Mouse (Mus musculus) hindbrain, embryonic 12.5 days (tissue): Measurements from ENCODE around the gene Pfn2. TPM values are rescaled to one million over a fixed set of nuclear protein-coding genes. Genes with fewer than 3 reads are reported as not detected.
A peak's percentile ranks its signal among the peaks of the same experiment; 100 is the strongest.
"Not testable (repeated sequence)": the region's sequence is repeated elsewhere in the genome, so short reads cannot be mapped to it uniquely, and the experiment has no call there.

Source experiments
- ATAC-seq: fragments of 200-750 bp; cut with Nextera tagmentation; 2 replicates; pipeline ENCODE4 v1.8.0; 2017; ENCODE audit warnings: moderate TSS enrichment; ENCODE audit not compliant: low FRiP score
- H3K27ac ChIP-seq: fragments of 300-500 bp; sonication (generic); 2 replicates; pipeline ENCODE4 v1.5.1; 2016; ENCODE audit warnings: mild to moderate bottlenecking
- H3K27me3 ChIP-seq: fragments of 300-500 bp; sonication (generic); 2 replicates; pipeline ENCODE4 v1.6.1; 2016; ENCODE audit warnings: mild to moderate bottlenecking
- H3K36me3 ChIP-seq: fragments of 300-500 bp; sonication (generic); 2 replicates; pipeline ENCODE4 v1.6.1; 2016; ENCODE audit warnings: mild to moderate bottlenecking
- H3K4me1 ChIP-seq: fragments of 300-500 bp; sonication (generic); 2 replicates; pipeline ENCODE4 v1.6.1; 2016
- H3K4me2 ChIP-seq: fragments of 300-500 bp; sonication (generic); replicated peaks from 2 replicates; pipeline ENCODE4 v1.6.1; 2016; ENCODE audit warnings: mild to moderate bottlenecking
- H3K4me3 ChIP-seq: fragments of 300-500 bp; sonication (generic); 2 replicates; pipeline ENCODE4 v1.5.1; 2016; ENCODE audit warnings: mild to moderate bottlenecking
- H3K9ac ChIP-seq: fragments of 300-500 bp; sonication (generic); 2 replicates; pipeline ENCODE4 v1.6.1; 2016; ENCODE audit warnings: mild to moderate bottlenecking, moderate library complexity
- H3K9me3 ChIP-seq: fragments of 300-500 bp; sonication (generic); replicated peaks from 2 replicates; pipeline ENCODE4 v1.6.1; 2016; ENCODE audit warnings: mild to moderate bottlenecking
- WGBS: fragments of 180-500 bp; shearing (Covaris S2); methylation state at CpG from one replicate; pipeline ENCODE4 v1.1.7; 2016; 5-methylcytosine and 5-hydroxymethylcytosine counted together
- polyA plus RNA-seq: library from polyadenylated mRNA; unstranded; fragments of >200 nt; fragmentation: Nextera tagmentation; extraction: Ambion mirVana; gene quantifications from 2 replicates; pipeline ENCODE4 v1.2.1, GENCODE M21; 2016

The Pfn2 gene
- polyA plus RNA-seq: 402 and 407 TPM in 2 replicates

DNA sequence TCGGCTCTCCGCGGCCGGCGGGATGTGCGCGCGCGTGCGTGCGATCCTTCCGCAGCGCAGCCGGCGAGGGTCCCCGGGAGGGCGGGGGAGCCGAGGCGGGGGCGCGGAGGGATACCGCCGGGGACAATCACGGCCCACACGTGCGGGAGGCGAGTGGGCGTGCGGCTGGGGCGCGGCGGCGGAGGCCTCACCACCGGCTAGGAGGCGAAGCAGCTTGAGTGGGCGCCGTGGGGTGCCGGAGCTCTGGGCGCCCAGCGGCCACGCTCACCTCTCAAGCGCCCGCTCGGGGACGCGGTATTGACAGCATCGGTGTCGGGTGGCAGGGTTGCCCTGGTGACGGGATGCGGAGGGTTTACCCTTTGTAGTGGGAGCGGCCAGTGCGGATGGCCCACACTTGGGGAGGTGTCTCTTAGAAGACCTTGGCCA lies at the start of gene Pfn2:
TSS of gene Pfn2 (minus strand) at position 320 of the 426 bp plus-strand sequence.
- H3K36me3 ChIP-seq: peaks cover 9% of the 10 kb centered on the region
- H3K27me3 ChIP-seq: no peaks in the 10 kb centered on the region
- ATAC-seq: peak; percentile 90
- H3K9me3 ChIP-seq: no peaks in the 10 kb centered on the region
- peaks cover 12% of the 10 kb centered on the region for H3K4me1 ChIP-seq
- peak within 1 kb of the TSS; percentile 94 for H3K4me3 ChIP-seq
- under 1% methylated on average over 41 of the region's 52 CpGs for WGBS
- peak within 1 kb of the TSS; percentile 53 for H3K4me2 ChIP-seq
- H3K9ac ChIP-seq: peak within 1 kb of the TSS; percentile 98
- peak within 1 kb of the TSS; percentile 100 for H3K27ac ChIP-seq

DNA sequence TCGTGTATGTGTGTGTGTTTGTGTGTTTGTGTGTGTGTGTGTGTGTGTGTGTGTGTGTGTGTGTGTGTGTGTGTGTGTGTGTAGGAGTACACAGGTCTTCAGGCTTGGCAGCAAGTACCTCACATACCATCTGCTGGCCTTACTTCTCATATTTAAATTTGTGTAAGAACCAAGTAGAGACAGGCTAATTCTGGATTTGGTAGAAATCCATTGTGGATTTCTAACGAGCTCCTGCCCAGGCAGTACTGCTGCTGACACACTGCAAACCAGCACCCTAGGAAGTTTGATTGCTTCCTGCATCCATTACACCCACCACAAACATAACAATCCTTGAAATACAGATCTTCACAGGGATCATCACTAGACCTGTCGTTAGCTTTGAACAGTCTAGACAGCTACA lies 35.1 kb upstream of the Pfn2 start:
- 82% methylated on average over 3 of the region's 3 CpGs for WGBS
- Histone ChIP-seq H3K27ac (no peak overlapping the region), H3K36me3 (no peaks in the 10 kb centered on the region), H3K27me3 (no peaks in the 10 kb centered on the region), H3K9me3 (no peaks in the 10 kb centered on the region), H3K4me2 (no peak overlapping the region), H3K4me3 (no peak overlapping the region), H3K9ac (no peak overlapping the region), H3K4me1 (no peaks in the 10 kb centered on the region)
- no peak for ATAC-seq

DNA sequence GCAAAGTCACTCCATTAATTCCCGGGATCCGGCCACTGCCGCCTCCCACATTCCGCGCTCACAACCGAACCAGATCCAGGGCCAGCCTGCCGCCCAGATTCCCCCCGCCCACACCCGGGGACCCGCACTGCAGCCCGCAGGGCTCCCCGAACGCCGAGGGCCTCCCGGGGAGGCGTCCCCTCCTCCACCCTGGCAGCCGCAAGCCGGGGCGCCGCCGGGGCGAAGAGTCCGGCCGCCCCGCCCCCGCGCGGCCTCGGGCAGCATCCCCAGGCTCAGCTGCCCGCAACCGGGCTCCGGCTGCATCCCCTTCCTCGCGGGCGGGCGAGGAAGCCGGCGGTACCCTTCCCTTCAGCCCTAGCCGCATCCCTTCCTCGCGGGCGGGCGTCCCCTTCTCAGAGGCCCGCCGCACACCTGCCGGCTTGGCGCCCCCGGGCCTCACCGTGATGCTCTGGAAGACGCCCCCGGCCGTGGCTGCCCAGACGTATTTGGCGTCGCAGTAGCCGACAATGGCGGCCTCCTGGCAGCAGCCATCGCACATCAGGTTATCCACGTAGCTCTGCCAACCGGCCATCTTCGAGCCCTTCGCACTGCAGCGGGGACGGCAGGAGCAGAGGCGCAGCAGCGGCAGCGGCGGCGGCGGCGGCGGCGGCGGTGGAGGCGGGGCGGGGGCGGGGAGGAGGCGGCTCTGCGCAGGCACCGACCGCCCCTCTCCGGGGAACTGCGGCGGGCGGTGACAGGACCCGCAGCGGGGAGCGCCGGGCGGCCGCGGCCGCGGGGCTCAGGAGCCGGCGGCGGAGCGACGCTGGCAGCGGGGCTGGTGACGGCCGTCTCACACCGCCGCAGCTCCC lies 743 bp downstream of the Pfn2 start:
- Histone ChIP-seq H3K9ac (peak overlapping the region; percentile 98), H3K27ac (peak overlapping the region; percentile 100), H3K36me3 (peaks cover 16% of the 10 kb centered on the region), H3K4me3 (peak overlapping the region; percentile 94), H3K27me3 (no peaks in the 10 kb centered on the region), H3K4me1 (peaks cover 12% of the 10 kb centered on the region), H3K9me3 (no peaks in the 10 kb centered on the region), H3K4me2 (peak overlapping the region; percentile 53)
- WGBS: under 1% methylated on average over 67 of the region's 104 CpGs
- peak; percentile 83 for ATAC-seq

DNA sequence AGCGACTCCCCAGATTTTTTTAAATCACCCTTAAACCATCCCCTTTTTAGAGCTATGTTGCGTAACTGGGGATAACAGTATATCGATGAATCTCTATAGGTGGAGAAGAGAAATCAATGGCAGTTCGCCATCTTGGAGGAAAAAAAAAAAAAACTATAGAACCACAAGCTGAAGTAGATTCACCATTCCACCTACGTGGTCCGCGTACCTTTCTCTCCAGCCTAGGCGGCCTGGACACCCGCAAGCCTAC lies 1.3 kb downstream of the Pfn2 start:
- Histone ChIP-seq H3K27me3 (no peaks in the 10 kb centered on the region), H3K9me3 (no peaks in the 10 kb centered on the region), H3K4me2 (peak overlapping the region; percentile 53), H3K9ac (peak overlapping the region; percentile 98), H3K27ac (peak overlapping the region; percentile 100), H3K4me3 (peak overlapping the region; percentile 94), H3K36me3 (peaks cover 20% of the 10 kb centered on the region), H3K4me1 (peaks cover 12% of the 10 kb centered on the region)
- under 1% methylated on average over 9 of the region's 9 CpGs for WGBS
- ATAC-seq: no peak

DNA sequence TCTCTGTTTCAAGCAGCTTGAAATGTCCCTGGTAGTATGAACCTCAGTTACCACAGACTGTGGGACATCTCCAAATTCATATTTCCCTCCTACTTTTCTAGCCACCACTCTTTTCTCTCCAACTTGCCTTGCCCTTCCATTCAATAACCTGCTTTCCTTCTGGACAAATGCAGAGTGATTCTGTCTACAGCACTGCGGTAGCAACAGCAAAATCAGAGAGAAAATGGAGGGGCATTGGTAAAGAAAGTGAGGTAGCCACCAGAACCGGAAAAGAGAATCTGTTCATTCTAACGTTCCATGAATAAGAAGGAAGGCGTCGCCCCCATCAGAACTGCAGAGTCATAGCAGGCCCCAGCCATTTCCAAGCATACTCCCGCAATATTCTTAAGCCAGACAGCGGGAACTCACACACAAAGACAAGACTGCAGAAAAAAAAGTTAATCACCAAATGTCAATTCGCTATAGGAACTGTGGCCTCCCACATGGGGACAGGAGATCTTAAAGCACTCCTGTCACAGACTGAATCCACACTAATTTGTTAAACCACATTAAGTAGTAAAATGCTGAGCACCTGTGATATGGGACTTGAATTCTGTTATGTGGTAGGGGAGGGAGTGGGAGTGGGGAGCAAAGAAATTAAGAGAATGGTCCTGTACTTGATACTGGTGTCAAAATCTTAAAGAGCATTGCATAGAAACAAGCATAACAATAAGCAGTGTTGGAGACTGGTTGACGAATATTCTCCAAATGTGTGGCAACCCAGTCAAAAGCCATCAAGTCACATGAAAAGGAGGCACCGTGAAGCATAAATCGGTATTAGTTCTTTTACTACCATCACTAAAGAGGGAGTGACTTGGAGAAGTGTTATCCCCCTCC lies 1.9 kb downstream of the Pfn2 start:
- Histone ChIP-seq H3K27ac (peak overlapping the region; percentile 100), H3K9ac (peak overlapping the region; percentile 98), H3K36me3 (peaks cover 25% of the 10 kb centered on the region), H3K27me3 (no peaks in the 10 kb centered on the region), H3K4me3 (peak overlapping the region; percentile 94), H3K4me2 (peak overlapping the region; percentile 53), H3K9me3 (no peaks in the 10 kb centered on the region), H3K4me1 (peaks cover 12% of the 10 kb centered on the region)
- 12% methylated on average over 11 of the region's 11 CpGs for WGBS
- no peak for ATAC-seq

DNA sequence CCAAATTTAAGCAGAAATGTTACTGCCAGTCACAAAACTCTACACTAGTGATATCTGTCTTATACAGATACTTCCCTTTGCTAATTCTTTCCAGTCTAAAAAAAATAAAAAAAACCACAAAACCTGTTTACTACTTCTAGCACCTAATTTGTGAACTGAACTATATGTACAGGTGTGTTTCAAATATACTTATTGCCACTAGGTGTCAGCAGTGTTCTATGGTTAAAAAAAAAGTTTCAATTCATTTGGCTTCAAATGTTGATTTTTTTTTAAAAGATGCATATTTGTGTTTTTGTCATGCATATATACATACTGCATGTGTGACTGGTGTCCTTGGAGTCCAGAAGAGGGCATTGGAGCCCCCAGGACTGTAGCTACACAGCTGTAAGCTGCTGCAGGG lies 4.1 kb downstream of the Pfn2 start:
- Histone ChIP-seq H3K4me1 (peaks cover 12% of the 10 kb centered on the region), H3K27ac (no peak overlapping the region), H3K9ac (no peak overlapping the region), H3K27me3 (no peaks in the 10 kb centered on the region), H3K9me3 (no peaks in the 10 kb centered on the region), H3K4me2 (no peak overlapping the region), H3K4me3 (no peak overlapping the region), H3K36me3 (peaks cover 38% of the 10 kb centered on the region)
- ATAC-seq: no peak

DNA sequence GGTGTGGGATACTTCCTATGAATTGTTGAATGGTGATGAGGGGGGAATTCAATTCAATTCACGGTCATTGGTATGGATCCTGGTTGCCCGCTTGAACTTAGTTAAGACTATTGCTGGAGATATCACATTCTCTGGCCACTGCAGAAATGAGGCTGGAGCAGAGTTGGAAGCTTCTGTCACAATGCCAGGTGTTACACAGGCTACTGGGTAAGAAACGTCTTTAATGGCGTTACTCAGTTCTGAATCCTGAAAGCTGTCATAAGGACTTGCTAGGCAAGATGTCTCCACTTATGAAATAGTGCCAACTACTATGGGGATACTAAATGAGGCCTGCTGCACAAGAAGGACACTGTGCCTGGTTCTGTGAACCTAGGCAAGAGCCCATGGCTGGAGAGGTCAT lies 11.0 kb downstream of the Pfn2 start:
- H3K27me3 ChIP-seq: no peaks in the 10 kb centered on the region
- H3K4me1 ChIP-seq: no peaks in the 10 kb centered on the region
- H3K36me3 ChIP-seq: peaks cover 28% of the 10 kb centered on the region; the same call in 1 of the 2 replicates
- no peak overlapping the region for H3K4me3 ChIP-seq
- no peak overlapping the region for H3K27ac ChIP-seq
- WGBS: 92% methylated on average over 4 of the region's 4 CpGs
- no peaks in the 10 kb centered on the region for H3K9me3 ChIP-seq
- no peak overlapping the region for H3K4me2 ChIP-seq
- no peak for ATAC-seq
- H3K9ac ChIP-seq: no peak overlapping the region

DNA sequence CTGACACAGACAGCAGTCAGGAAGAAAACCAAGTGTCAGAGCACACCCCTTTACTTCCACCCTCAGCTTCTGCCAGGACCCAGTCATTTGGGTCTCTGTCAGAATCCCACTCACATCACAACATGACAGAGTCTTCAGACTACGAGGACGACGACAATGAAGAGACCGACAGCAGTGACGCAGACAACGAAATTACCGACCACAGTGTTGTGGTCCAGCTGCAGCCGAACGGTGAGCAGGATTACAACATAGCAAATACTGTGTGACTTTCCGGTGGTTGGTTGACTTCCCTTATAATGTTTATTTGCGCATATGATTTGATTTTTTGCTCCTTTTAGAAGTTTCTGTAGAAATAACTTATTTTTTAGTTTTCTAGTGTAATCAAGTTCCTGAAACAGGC lies 14.3 kb downstream of the Pfn2 start:
- H3K27me3 ChIP-seq: no peaks in the 10 kb centered on the region
- ATAC-seq: no peak
- no peak overlapping the region for H3K27ac ChIP-seq
- H3K4me1 ChIP-seq: no peaks in the 10 kb centered on the region
- H3K9me3 ChIP-seq: no peaks in the 10 kb centered on the region
- no peak overlapping the region for H3K4me3 ChIP-seq
- H3K9ac ChIP-seq: no peak overlapping the region
- peaks cover 11% of the 10 kb centered on the region for H3K36me3 ChIP-seq
- no peak overlapping the region for H3K4me2 ChIP-seq
- WGBS: 84% methylated on average over 11 of the region's 11 CpGs

DNA sequence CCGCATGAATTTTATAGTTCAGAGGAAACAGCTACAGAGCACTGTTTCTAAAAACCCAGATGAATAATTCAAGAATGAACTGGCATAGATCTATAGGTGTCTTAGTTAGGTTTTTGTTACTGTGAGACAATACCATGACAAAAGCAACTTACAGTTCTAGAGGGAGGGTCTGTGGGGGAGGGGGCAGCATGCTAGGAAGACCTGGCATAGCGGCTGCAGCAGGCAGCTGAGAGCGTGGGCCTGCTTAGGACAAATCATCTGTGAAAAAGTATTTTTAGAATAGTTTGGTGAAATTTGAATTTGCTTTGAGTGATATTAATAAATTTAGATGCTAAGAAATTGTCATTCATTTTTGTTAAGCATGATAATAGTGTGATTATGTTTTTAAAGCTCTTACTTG lies 22.0 kb downstream of the Pfn2 start:
- no peak for ATAC-seq
- Histone ChIP-seq H3K4me1 (no peaks in the 10 kb centered on the region), H3K4me2 (no peak overlapping the region), H3K27me3 (no peaks in the 10 kb centered on the region), H3K4me3 (no peak overlapping the region), H3K27ac (no peak overlapping the region), H3K9ac (no peak overlapping the region), H3K36me3 (peaks cover 2% of the 10 kb centered on the region), H3K9me3 (no peaks in the 10 kb centered on the region)
- 84% methylated on average over 3 of the region's 3 CpGs for WGBS

DNA sequence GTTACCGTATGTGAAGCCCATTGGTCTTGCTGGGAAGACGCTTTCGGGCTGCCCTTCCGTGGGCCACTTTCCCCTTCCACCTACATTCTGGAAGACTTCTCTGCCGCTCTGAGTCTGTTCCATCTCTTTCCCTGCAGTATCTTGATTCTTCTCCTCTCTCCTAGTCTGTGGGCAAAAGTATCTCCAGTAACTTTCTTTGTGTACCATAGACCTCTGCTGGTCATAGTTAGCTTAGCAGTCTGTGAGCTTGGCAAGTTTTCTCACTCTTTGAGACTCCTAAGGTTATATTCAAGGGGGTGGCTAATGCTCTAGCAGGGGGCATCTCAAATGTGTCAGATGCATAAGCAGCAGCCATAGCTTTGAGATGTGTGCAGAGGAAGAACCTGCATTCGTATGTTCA lies 32.4 kb downstream of the Pfn2 start:
- H3K36me3 ChIP-seq: no peaks in the 10 kb centered on the region
- H3K27ac ChIP-seq: no peak overlapping the region
- H3K27me3 ChIP-seq: no peaks in the 10 kb centered on the region
- ATAC-seq: no peak
- no peak overlapping the region for H3K4me3 ChIP-seq
- H3K4me1 ChIP-seq: no peaks in the 10 kb centered on the region
- H3K9me3 ChIP-seq: no peaks in the 10 kb centered on the region
- 88% methylated on average over 6 of the region's 6 CpGs for WGBS
- no peak overlapping the region for H3K9ac ChIP-seq
- H3K4me2 ChIP-seq: no peak overlapping the region

DNA sequence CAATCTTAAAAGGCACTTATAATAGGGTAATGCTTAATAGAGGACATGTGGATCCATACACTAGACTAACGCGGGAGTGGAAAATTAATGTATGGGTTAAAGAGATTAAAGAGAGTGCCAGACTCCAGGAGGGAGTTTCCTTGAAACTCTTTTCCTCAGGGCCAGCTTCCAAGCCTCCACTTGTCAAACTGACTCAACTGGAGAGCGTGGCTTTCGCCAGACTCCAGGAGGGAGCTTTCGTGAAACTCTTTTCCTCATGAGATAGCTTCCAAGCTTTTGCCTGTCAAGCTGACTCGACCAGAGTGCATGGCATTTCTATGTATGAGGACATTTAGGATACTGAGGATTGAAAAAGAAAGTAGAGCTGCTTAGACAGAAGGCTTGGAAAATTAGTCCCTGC lies 52.8 kb downstream of the Pfn2 start:
- not testable (repeated sequence) for H3K27me3 ChIP-seq, H3K4me3 ChIP-seq, H3K9ac ChIP-seq, H3K9me3 ChIP-seq, H3K36me3 ChIP-seq, H3K4me2 ChIP-seq, ATAC-seq, H3K27ac ChIP-seq, H3K4me1 ChIP-seq
- WGBS: 80% methylated on average over 6 of the region's 6 CpGs
